Mouse (Mus musculus) frontal cortex, adult (tissue): ENCODE results near the gene Fgd5.

Experiments
- ATAC-seq: cut with Nextera tagmentation; 2 replicates; pipeline ENCODE4 v1.9.2; 2017; ENCODE audit warnings: mild to moderate bottlenecking, moderate library complexity, mixed read lengths; ENCODE audit not compliant: low TSS enrichment

Fgd5 gene

GRCm38 (mm10) chr6:92004806-92005205 is 26.1 kb downstream of the Fgd5 start:
- ATAC-seq: no peak

- no peak for ATAC-seq
Measured at GRCm38 (mm10) chr6:92010895-92011294, 32.2 kb downstream of the Fgd5 start.

- no peak for ATAC-seq
Measured at GRCm38 (mm10) chr6:92012413-92012812, 33.7 kb downstream of the Fgd5 start.

GRCm38 (mm10) chr6:92013035-92013434 is 34.4 kb downstream of the Fgd5 start:
- ATAC-seq: no peak

GRCm38 (mm10) chr6:92013620-92014019 is 34.9 kb downstream of the Fgd5 start:
- ATAC-seq: no peak

- no peak for ATAC-seq
Measured at GRCm38 (mm10) chr6:92014936-92015335, 36.3 kb downstream of the Fgd5 start.

GRCm38 (mm10) chr6:92015848-92016247 is 37.2 kb downstream of the Fgd5 start:
- no peak for ATAC-seq

GRCm38 (mm10) chr6:92016738-92017137 is 38.1 kb downstream of the Fgd5 start:
- no peak for ATAC-seq

GRCm38 (mm10) chr6:92018421-92018820 is 39.7 kb downstream of the Fgd5 start:
- no peak for ATAC-seq

GRCm38 (mm10) chr6:92021061-92021460 is 42.4 kb downstream of the Fgd5 start:
- no peak for ATAC-seq

- no peak for ATAC-seq
Measured at GRCm38 (mm10) chr6:92021506-92021905, 42.8 kb downstream of the Fgd5 start.

- ATAC-seq: peak; percentile 34; the same call in 1 of the 2 replicates
Measured at GRCm38 (mm10) chr6:92025252-92025651, 46.6 kb downstream of the Fgd5 start.

GRCm38 (mm10) chr6:92027379-92027778 is 48.7 kb downstream of the Fgd5 start:
- ATAC-seq: no peak

GRCm38 (mm10) chr6:92030646-92031045 is 52.0 kb downstream of the Fgd5 start:
- ATAC-seq: no peak

- ATAC-seq: no peak
Measured at GRCm38 (mm10) chr6:92034713-92035112, 56.0 kb downstream of the Fgd5 start.

- no peak for ATAC-seq
Measured at GRCm38 (mm10) chr6:92036372-92036771, 57.7 kb downstream of the Fgd5 start.

- ATAC-seq: no peak
Measured at GRCm38 (mm10) chr6:92038158-92038557, 59.5 kb downstream of the Fgd5 start.

GRCm38 (mm10) chr6:92041271-92041670 is 62.6 kb downstream of the Fgd5 start:
- no peak for ATAC-seq

GRCm38 (mm10) chr6:92042055-92042454 is 63.4 kb downstream of the Fgd5 start:
- peak; percentile 82 for ATAC-seq

- ATAC-seq: peak; percentile 73
Measured at GRCm38 (mm10) chr6:92042850-92043249, 64.2 kb downstream of the Fgd5 start.

- ATAC-seq: no peak
Measured at GRCm38 (mm10) chr6:92057768-92058167, 79.1 kb downstream of the Fgd5 start.

GRCm38 (mm10) chr6:92061725-92062124 is 83.0 kb downstream of the Fgd5 start:
- ATAC-seq: no peak

- no peak for ATAC-seq
Measured at GRCm38 (mm10) chr6:92063452-92063851, 84.8 kb downstream of the Fgd5 start.

GRCm38 (mm10) chr6:92064101-92064500 is 85.4 kb downstream of the Fgd5 start:
- ATAC-seq: peak; percentile 71
